Mouse (Mus musculus): ENCODE measurements around the gene Clec1a.

- TF ChIP-seq CTCF (IDR thresholded peaks at IDR 0.05; ENCODE audit: extremely low read depth, insufficient read depth, insufficient read length, insufficient replicate concordance) (no peak), POLR2A (IDR thresholded peaks at IDR 0.05; ENCODE audit: low read depth, low read length) (no peak)
These were observed 48.4 kb downstream of the Clec1a start for GRCm38 (mm10) chr6:129403391-129403790.

All from spleen, adult 2 months (tissue).